Mouse (Mus musculus): ENCODE measurements around the gene Sgf29. TPM values are rescaled to one million over a fixed set of nuclear protein-coding genes. Genes with fewer than 3 reads are reported as not detected.

Sgf29 gene
- total RNA-seq, 2 experiments from 2014 or later: 30.0 to 34.1 TPM

- TF ChIP-seq CTCF (IDR thresholded peaks at IDR 0.05): no peak
- peak overlapping the region; percentile 96 for H3K27ac ChIP-seq
- no peak for DNase-seq
- peak overlapping the region; percentile 99 for H3K4me3 ChIP-seq
- intact Hi-C loops (cut with DNase I): loop anchor here (2.0 to 10.0 kb wide), 2 partner anchors 116 to 190 kb away; partner anchors contain the start of gene Atxn2l
These were observed 45.4 kb downstream of the Sgf29 start for GRCm38 (mm10) chr7:126694441-126695051.

GRCm38 (mm10) chr7:126695210-126695611 is 46.1 kb downstream of the Sgf29 start, which contains the start of gene Bola2:
Bola2 (plus strand) TSS chr7:126695401.
- peak; percentile 83 for DNase-seq
- Histone ChIP-seq H3K4me3 (peak within 1 kb of the TSS; percentile 99), H3K27ac (peak within 1 kb of the TSS; percentile 96)
- intact Hi-C loops (cut with DNase I): loop anchor here (2.0 to 10.0 kb wide), 2 partner anchors 116 to 190 kb away; partner anchors contain the start of gene Atxn2l
- TF ChIP-seq CTCF (IDR thresholded peaks at IDR 0.05): no peak

- DNase-seq: peak; percentile 97
- intact Hi-C loops (cut with DNase I): loop anchor here (2.0 to 10.0 kb wide), 2 partner anchors 117 to 191 kb away; partner anchors contain the start of gene Atxn2l
- peak; percentile 92 for TF ChIP-seq CTCF (IDR thresholded peaks at IDR 0.05)
- peak within 1 kb of the TSS; percentile 99 for H3K4me3 ChIP-seq
- H3K27ac ChIP-seq: peak within 1 kb of the TSS; percentile 96
These were observed 46.6 kb downstream of the Sgf29 start, which contains the start of gene Slx1b for GRCm38 (mm10) chr7:126695631-126696207. Slx1b (minus strand) TSS chr7:126695784.

- TF ChIP-seq CTCF (IDR thresholded peaks at IDR 0.05): no peak
- intact Hi-C loops (cut with DNase I): loop anchor here (10.0 kb wide), 1 partner anchor 192 kb away; the partner anchor contains the start of gene Atxn2l
- peak overlapping the region; percentile 96 for H3K27ac ChIP-seq
- H3K4me3 ChIP-seq: peak overlapping the region; percentile 99
- DNase-seq: no peak
These were observed 47.2 kb downstream of the Sgf29 start for GRCm38 (mm10) chr7:126696303-126696702.

- TF ChIP-seq CTCF (IDR thresholded peaks at IDR 0.05): no peak
- Histone ChIP-seq H3K27ac (no peak overlapping the region), H3K4me3 (peak overlapping the region; percentile 99)
- no peak for DNase-seq
- intact Hi-C loops (cut with DNase I): loop anchor here (10.0 kb wide), 1 partner anchor 192 kb away; the partner anchor contains the start of gene Atxn2l
These were observed 47.8 kb downstream of the Sgf29 start for GRCm38 (mm10) chr7:126696886-126697285.

GRCm38 (mm10) chr7:126697838-126698237 is 48.7 kb downstream of the Sgf29 start:
- H3K27ac ChIP-seq: no peak overlapping the region
- intact Hi-C loops (cut with DNase I): loop anchor here (10.0 kb wide), 1 partner anchor 193 kb away; the partner anchor contains the start of gene Atxn2l
- DNase-seq: no peak
- H3K4me3 ChIP-seq: no peak overlapping the region
- TF ChIP-seq CTCF (IDR thresholded peaks at IDR 0.05): no peak

GRCm38 (mm10) chr7:126700063-126701015 is 51.2 kb downstream of the Sgf29 start:
- intact Hi-C loops (cut with DNase I): no loop called here
- peak overlapping the region; percentile 9; the same call in 1 of the 2 replicates for H3K4me3 ChIP-seq
- TF ChIP-seq CTCF (IDR thresholded peaks at IDR 0.05): no peak
- H3K27ac ChIP-seq: no peak overlapping the region
- DNase-seq: no peak

GRCm38 (mm10) chr7:126701070-126701469 is 52.0 kb downstream of the Sgf29 start:
- peak; percentile 91 for DNase-seq
- peak; percentile 95; the same call in 1 of the 2 replicates for TF ChIP-seq CTCF (IDR thresholded peaks at IDR 0.05)
- no peak overlapping the region for H3K27ac ChIP-seq
- intact Hi-C loops (cut with DNase I): no loop called here
- peak overlapping the region; percentile 49 for H3K4me3 ChIP-seq

GRCm38 (mm10) chr7:126701559-126702357 is 52.6 kb downstream of the Sgf29 start:
- TF ChIP-seq CTCF (IDR thresholded peaks at IDR 0.05): no peak

GRCm38 (mm10) chr7:126702358-126702757 is 53.2 kb downstream of the Sgf29 start:
- intact Hi-C loops (cut with DNase I): no loop called here
- no peak for DNase-seq
- Histone ChIP-seq H3K27ac (peak overlapping the region; percentile 49; the same call in 1 of the 2 replicates), H3K4me3 (peak overlapping the region; percentile 63)
- no peak for TF ChIP-seq CTCF (IDR thresholded peaks at IDR 0.05)

More at GRCm38 (mm10) chr7:126701559-126702357, 52.6 kb downstream of the Sgf29 start:
- Histone ChIP-seq H3K4me3 (peak overlapping the region; percentile 49), H3K27ac (no peak overlapping the region)
- DNase-seq: no peak
- intact Hi-C loops (cut with DNase I): no loop called here
